Mouse (Mus musculus) central nervous system, embryonic 11.5 days (tissue): ENCODE results near the gene Rplp1. TPM values are rescaled to one million over a fixed set of nuclear protein-coding genes. Genes with fewer than 3 reads are reported as not detected.

Experiments
- polyA plus RNA-seq: library from polyadenylated mRNA; depleted of rRNA; stranded (reverse); fragments of >200 nt; gene quantifications from 2 replicates; pipeline ENCODE4 v1.2.3, GENCODE M21; 2012; rRNA removed

The Rplp1 gene
- 3,985 and 7,264 TPM in 2 replicates for polyA plus RNA-seq

DNA sequence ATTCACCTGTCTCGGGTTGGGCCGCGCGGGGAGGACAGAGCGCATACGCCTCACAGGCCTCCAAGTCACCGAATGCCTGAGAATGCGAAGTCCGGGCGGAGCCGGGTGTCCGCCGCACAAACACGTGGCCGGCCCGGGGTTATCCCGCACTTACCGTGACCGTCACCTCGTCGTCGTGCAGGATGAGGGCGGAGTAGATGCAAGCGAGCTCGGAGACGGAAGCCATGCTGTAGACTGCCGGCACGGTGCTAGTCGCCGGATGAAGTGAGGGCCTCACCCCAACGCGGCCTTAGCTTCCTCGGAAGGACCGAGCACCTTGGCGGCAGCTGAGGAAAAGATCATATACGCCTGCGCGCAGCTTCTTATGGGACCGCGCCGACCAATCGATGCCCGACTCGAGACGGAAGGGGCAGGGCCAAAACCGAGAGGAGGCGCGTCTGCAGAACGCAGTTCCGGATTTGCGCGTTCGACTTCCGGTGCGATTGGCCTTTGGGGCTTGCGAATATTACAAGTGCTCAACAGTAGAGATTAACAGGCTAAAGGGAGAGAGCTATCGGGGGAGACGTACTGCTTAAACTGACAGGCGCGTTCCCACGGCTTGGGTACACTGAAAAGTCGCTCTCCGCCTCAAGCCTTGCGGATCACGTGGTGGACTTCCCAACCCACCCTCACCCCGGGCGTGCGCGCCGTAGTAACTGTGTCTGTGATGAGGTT, at the start of gene Rplp1:
Rplp1 (minus strand) TSS at position 340 of the 714 bp plus-strand sequence.

GRCm38 (mm10) chr9:61946623-61947401, 32.5 kb upstream of the Rplp1 start, which contains the start of gene Kif23:
Gene Kif23 (minus strand): TSS chr9:61946774.

Other genes starting within 250 kb of the Rplp1 start
- gene Kif23, start 32.2 kb upstream of the Rplp1 start, polyA plus RNA-seq, result 98.9 and 103 TPM in 2 replicates
- gene Paqr5, start 112.3 kb upstream of the Rplp1 start, polyA plus RNA-seq, result 0.12 and 0.14 TPM in 2 replicates
- gene Glce, start 208.1 kb upstream of the Rplp1 start, polyA plus RNA-seq, result 9.4 and 15.9 TPM in 2 replicates